Mouse (Mus musculus) small intestine, adult 2 months (tissue): ENCODE results near the gene Adam23.

ENCODE experiments used
- CTCF ChIP-seq: fragments of 200-500 bp; IDR thresholded peaks from 2 replicates; pipeline ENCODE4 v1.5.1; 2012; ENCODE audit warnings: low read depth, mild to moderate bottlenecking, control low read depth, inconsistent platforms, low read length, moderate library complexity, mixed read lengths; ENCODE audit not compliant: insufficient replicate concordance, insufficient read length; ENCODE audit errors: extremely low read depth
- POLR2A ChIP-seq: fragments of 200-500 bp; IDR thresholded peaks from 2 replicates; pipeline ENCODE4 v1.6.1; 2012; ENCODE audit warnings: low read depth, mild to moderate bottlenecking, control low read depth, inconsistent platforms, low read length, moderate library complexity

- TF ChIP-seq CTCF, result no peak
- TF ChIP-seq POLR2A, result no peak
These were observed 158.3 kb downstream of the Adam23 start for GRCm38 (mm10) chr1:63603870-63604500.
